Mouse (Mus musculus) T-helper 2 cell (primary cell): ENCODE results near the gene Styxl1.

Experiments
- in situ Hi-C: fragments of 300-600 bp; cut with MboI, MseI; formaldehyde crosslinking; loops from one replicate; pipeline ENCODE4 v1.15.1; 2025; ENCODE audit warnings: high pct_unique_total_duplicates

The Styxl1 gene

GRCm38 (mm10) chr5:135702682-135703192 is 75.4 kb downstream of the Styxl1 start:
- in situ Hi-C loops: no loop called here

- in situ Hi-C loops: no loop called here
Measured at GRCm38 (mm10) chr5:135702190-135702589, 76.0 kb downstream of the Styxl1 start.

DNA sequence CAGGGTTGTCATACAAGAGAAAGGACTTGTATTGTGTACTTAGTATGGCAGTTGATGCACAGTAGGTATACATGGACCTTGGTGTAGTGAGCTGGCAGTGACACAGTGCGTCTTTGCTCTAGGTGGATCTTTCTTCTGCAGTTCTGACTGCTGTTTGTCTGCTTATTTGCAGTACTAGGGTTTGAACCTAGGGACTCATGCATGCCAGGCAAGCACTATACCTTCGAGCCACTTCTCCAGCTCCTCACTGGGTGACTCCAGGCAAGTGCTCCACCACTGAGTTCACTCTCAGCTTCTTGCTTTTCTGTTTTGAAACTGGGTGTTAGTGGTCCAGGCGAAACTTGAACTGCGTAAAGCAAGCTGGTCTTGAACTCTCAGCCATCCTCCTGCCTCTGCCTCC is 76.6 kb downstream of the Styxl1 start:
- in situ Hi-C loops: no loop called here

- in situ Hi-C loops: no loop called here
Measured at GRCm38 (mm10) chr5:135697711-135698111, 80.5 kb downstream of the Styxl1 start.
